Mouse (Mus musculus): ENCODE measurements at regions not wholly inside any gene's neighbourhood (a gene's known extent, or its start where the extent isn't known, plus 50 kb on each side); places are given as distances from the start of the nearest gene placed in this dataset.

DNA sequence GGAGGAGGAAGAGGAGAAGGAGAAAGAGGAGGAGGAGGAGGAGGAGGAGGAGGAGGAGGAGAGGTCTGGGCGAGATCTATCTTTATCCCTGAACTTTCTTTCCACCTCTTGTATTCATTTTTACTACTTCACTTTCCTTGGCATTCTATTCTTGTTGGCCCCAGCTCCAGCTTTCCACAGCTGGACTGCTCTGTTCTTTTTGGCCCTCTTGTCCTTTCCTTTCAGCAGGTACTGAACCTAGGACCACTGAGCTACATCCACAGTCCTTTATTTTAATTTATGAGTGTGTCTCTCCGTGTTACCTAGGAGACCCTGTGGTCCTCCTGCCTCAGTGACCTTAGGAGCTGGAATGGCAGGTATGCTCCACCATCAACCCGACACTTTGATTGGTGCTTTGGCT is 65.7 kb upstream of the Bnc2 start:
- 65% methylated on average over 3 of the region's 3 CpGs for WGBS

More for the DNA sequence above, 65.7 kb upstream of the Bnc2 start:
- Histone ChIP-seq H3K4me2 (replicated peaks; ENCODE audit: low read depth, low read length) (no peak overlapping the region), H3K9ac (replicated peaks; ENCODE audit: low read depth, low read length) (no peak overlapping the region), H3K4me1 (ENCODE audit: control insufficient read depth, insufficient read depth, low read length) (no peaks in the 10 kb centered on the region), H3K4me3 (ENCODE audit: low read depth, low read length) (no peak overlapping the region), H3K9me3 (ENCODE audit: control insufficient read depth, low read depth, low read length) (no peaks in the 10 kb centered on the region), H3K27me3 (ENCODE audit: control insufficient read depth, insufficient read depth, low read length) (no peaks in the 10 kb centered on the region), H3K36me3 (ENCODE audit: control insufficient read depth, insufficient read depth, low read length) (no peaks in the 10 kb centered on the region), H3K27ac (ENCODE audit: low read length) (no peak overlapping the region)
- no peak for ATAC-seq (ENCODE audit: insufficient number of reproducible peaks, insufficient read depth, low FRiP score, low read depth)
